Mouse (Mus musculus) frontal cortex, adult (tissue): ENCODE data around the gene Adtrp.

ENCODE experiments used
- ATAC-seq: cut with Nextera tagmentation; 2 replicates; pipeline ENCODE4 v1.9.2; 2017; ENCODE audit warnings: mild to moderate bottlenecking, moderate library complexity, mixed read lengths; ENCODE audit not compliant: low TSS enrichment

Adtrp gene

GRCm38 (mm10) chr13:41828296-41828754 lies 19.2 kb downstream of the Adtrp start:
- ATAC-seq: no peak

- ATAC-seq: peak; percentile 47
These were observed 19.9 kb downstream of the Adtrp start for GRCm38 (mm10) chr13:41827581-41827980.

DNA sequence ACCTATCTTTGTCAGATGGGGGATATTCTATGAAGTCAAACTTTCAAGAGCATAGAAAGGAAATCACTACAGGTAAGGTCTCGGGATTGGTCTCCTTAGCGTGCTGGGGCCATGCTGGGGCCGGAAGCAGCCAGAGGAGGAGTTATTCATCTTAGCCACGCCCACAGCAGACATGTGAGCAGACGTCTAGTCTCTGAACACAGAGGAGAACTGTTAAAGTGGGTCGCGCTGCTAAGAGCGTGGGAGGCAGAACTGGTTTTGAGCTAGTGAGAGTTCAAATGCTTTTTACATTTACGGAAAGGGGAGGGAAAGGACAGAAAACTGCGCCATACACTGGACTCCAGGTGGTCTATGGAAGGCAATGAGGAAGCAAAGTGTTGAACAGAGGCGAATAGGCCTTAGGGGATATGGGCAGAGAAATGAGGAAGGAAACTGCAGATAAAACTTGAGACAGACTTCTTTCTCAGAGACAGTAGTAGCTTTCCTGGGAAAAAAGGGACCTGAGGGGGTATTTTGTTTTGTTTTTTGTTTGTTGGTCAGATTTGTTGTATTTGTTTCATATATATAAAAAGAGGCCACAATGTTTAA lies 22.0 kb downstream of the Adtrp start:
- no peak for ATAC-seq

DNA sequence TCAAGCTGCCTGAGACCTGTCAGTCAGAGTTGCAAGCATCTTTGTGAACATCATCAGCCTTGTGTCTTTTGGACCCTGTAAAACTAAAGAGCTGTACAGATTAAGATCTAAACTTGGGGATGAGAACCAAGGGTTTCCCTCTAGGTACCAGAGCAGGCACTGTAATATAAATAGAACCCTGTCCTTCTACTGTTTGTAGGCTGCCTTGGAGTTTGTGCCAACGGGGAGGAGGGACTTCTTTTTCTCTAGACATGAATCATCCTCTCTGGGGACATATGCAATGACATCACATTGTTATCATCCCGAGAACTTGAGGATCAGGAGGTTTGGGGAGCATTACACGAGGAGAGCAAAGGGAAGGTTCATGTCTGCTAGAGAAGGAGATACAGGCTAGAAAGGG lies 24.4 kb downstream of the Adtrp start:
- ATAC-seq: peak; percentile 58

DNA sequence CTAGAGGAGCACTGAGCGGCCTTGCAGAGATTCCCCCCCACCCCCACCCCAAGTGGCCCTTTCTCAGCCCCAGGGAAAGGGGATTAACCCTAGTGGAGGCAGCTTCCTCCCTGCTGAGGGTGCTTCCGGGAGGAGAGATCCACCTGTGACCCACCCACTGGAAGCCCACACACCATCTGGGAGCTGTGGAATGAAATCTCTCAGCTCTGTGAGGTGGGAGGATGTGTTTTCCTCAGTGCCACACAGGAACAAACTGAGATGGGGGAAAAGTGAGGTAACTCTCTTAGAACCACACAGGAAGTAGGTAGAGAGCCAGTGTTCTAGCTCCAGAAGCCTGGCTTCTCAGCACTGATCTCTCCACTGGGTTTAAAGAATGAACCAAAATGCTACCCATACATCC lies 24.9 kb downstream of the Adtrp start:
- peak; percentile 77 for ATAC-seq

DNA sequence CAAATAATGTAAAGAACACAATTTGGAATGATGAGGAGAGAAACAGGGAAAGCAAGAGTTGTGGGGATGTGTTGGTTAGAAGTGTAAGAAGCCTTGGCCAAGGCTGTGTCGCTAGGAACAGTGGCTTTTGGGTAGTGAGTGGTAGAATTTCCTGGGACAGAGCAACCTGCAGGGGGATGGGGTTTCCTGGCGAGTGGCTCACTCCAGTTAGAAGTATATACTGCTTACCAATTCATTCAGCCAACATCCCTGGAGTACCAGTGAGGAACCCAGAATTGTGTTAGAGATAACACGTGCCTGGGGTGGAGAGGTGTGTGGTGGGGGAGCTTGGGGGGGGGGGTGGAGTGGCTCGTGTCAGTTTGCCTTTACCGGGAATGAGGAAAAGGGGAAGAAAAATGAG lies 25.4 kb downstream of the Adtrp start:
- ATAC-seq: no peak

DNA sequence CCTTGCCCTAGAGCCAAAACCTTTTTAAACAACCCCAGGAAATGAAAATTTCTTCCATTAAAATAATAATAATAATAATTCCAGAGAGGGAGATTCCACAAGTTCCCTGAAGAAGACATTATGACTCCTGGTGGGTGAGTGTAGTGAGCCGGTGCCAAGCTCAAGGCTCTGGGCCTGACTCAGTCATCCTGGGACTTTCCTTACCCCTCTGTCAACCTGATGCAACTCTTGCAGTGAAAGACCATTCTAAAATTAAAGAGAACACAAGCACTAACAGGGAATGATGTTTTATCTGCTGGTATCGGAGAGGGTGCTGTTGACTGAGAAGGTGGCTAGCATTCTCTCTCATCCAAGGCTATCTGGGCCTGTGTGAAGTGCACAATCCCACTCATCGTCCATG lies 26.5 kb downstream of the Adtrp start:
- no peak for ATAC-seq

DNA sequence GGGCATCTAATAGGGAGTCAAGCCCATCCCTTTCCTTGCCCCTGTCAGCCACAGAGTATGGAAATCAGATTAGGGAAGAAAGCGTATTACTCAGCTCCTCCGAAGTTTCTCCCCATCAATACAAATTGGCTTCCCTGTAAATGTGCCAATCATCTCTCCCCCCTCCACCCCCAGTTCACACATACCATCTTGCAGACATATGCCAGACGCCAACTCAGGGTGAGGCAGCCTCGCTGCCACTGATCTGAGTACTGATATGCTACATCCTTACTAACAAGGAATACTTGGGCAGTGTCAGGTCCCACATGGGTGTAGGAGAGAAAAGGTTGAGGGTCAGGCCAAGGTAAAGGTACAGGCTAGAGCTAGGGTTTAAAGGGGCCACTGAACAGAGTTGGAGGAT lies 27.6 kb downstream of the Adtrp start:
- ATAC-seq: peak; percentile 32; the same call in 1 of the 2 replicates

GRCm38 (mm10) chr13:41819484-41819883 lies 28.0 kb downstream of the Adtrp start:
- ATAC-seq: no peak

DNA sequence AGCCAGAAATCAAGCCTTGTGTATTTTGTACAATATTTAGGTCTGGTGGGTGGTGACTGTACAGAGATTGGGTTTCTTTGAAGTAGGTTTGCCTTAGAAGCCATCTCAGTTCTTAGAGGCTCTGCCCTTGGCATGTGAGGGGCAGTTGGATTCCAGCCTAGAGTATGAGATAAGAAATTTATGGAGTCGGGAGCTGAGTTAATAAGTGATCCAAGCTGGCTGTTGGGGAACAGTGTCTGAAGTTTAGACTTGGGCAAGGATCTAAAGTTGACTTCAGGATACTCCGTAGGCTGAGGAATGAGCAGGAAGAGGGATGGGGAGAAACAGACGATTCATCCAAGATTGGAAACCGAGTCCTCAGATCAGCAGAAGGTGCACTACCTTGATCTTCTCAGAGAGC lies 29.9 kb downstream of the Adtrp start:
- no peak for ATAC-seq

DNA sequence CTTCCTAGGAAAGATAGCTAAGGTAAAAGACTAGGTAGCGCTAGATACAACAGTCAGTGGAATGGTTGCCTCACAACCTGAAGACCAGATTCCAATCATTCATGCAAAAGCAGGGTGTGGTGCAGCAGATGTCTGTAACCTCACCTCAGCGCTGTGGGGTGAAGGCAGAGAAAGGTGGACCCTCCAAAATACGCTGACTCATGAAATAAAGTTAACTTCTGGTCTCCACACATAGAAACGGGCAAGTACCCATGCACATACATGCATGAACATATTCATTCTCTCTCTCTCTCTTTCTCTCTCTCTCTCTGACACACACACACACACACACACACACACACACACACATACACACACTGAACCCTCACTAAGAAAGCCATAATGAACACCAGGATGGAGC lies 30.8 kb downstream of the Adtrp start:
- no peak for ATAC-seq

- ATAC-seq: no peak
These were observed 36.7 kb downstream of the Adtrp start for GRCm38 (mm10) chr13:41810776-41811175.

GRCm38 (mm10) chr13:41807815-41808214 lies 39.7 kb downstream of the Adtrp start:
- ATAC-seq: peak; percentile 74

GRCm38 (mm10) chr13:41807300-41807699 lies 40.2 kb downstream of the Adtrp start:
- peak; percentile 39 for ATAC-seq

DNA sequence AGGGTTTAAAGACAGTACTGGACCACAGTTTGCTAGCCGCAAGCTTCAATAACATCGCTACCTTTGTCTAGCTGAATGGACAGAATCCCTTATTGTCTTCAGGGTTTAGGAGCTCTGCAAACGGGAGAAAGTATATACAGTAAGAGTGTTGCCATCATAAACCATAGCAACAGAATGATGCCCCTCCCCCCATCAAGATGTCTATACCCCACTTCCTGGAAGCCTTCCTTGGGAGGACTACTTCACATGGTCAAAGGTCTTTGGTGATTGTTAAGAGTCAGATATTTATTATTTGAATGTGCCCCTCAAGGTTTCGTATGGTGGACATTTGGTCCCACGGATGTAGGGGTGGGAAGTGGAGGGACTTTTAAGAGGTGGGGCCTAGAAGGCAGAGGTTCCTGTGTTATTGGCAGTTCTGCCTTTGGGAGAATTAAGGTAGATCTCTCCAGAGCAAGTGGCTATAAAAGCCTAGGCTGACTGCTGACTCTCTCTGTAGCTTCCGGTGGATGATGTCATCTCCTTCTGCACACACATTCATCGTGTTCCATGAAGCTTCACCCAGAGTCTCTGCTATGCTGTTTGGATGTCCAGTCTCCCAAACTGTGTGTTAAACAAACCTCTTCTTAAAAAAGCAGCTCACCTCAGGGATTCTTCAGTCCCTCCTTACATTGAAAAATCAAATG lies 42.2 kb downstream of the Adtrp start:
- no peak for ATAC-seq

GRCm38 (mm10) chr13:41803656-41804265 lies 43.7 kb downstream of the Adtrp start:
- no peak for ATAC-seq

DNA sequence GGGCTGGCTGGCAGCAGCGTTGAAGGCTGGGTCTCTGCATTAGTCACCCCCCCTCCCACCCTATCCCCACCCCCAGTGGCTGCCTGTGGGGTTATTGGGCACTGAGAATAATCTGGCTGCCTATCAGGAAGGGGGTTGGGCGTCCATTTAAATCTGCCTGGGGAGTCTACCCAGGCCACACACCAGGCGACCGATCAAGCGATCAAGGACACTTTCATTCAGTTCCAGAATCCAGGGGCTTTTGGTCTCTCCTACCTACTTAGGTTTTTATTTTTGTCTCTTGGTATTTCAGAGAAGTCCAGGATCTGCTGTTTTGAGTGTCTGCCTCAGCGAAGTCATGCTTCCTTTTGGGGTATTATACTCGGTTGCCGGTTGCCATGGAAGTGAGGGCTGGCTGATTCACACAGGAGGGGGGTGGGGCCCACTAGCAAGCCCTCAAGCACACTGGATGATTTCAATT lies 46.3 kb downstream of the Adtrp start:
- ATAC-seq: peak; percentile 96

DNA sequence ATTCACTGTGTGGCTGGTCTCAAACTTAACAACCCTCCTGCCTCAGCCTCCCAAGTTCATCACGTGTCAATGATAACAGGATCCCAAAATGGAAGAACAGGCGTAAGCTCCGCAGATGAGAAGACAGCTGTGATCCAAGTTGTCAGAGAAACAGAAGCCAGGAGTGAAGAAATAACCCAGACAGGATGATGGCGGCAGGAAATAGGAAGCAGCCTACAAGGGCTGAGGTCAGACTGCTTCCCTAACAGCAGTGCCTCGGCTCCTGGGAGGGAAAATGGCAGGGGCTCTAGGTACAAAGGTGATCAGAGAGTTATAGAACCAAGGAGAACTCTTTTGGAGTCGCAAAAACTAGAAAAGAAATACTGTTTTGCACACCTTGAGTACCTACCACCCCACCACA lies 54.6 kb downstream of the Adtrp start:
- ATAC-seq: no peak

DNA sequence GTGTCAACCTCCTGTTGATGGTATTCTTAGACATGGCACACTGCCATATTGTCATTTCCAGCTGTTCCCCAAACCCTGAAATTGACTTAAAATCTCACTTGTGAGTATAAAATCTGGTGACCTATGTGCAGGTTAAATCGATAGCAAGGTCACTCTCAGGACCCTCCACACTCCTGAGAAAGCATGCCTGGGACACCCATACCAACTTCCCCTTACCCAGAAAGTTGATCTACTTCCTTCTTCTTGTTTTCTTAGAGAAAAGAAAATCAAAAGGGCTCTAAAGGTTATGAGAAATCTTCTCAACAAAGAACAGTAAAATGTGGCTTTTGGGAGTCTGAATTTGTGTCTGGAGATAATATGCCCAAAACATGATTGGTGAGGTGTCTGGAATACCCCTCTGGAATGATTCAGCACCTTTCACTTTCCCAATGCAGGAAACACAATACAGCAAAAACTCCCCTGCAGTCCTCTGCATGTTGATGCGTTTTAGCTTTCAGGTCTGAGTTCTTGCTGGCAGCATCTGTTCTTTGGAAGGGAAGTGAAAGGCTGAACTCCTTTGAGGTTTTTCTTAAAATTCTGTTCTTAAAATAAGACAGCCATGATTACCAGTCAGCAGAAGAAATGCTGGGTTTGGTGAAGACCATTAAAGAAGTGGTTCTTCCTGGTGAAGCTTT lies 59.5 kb downstream of the Adtrp start:
- ATAC-seq: peak; percentile 80

DNA sequence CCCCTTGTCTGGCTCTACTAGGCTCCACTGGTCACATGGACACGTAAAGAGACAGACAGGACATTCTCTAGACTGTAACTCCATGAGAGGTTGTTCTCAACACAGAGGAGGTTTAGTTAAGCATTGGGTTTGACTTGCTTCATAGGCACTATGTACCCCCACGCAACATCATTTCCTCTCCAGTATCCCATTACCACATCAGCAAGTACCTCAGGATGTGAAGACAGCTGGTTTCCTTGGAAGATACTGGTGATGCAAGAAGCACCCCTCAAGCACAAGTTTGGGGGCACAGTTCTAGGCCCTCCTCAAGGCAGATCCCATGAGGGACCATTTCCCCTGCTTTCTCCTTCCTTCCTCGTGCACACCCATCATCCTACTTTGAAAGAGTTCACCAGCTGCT lies 60.8 kb downstream of the Adtrp start:
- ATAC-seq: no peak

DNA sequence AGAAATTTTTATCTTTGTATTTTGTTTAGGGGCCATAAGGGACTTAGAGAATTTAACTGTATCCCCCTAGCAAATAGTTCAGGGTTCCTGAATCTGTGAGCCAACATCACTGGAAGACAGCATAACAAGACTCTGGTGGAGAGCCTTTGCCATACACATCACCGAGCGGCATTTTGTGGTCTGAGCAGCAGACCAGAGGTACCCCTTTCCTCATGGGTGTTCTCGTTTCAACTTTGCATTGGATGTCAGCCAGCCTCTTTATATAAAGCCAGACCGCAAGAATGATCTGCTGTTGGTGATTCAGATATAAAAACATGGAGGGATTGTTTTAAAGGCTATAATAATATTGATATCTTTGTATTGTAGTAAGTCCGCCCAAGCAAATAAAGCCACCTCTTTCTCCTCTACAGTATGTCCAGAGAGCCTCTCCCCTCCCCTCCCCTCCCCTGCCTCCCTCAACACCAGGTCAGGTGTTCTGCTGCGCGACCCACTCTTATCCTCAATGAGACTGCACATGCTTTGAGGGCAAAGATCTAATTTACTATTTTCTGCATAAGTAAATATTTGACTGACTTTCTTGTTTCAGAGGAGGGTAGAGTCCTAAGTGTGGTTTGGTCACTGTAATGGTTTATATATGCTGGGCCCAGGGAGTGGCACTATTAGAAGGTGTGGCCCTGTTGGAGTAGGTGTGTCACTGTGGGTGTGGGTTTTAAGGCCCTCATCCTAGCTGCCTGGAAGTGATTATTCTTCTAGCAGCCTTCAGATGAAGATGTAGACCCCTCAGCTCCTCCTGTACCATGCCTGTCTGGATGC lies 62.4 kb downstream of the Adtrp start:
- ATAC-seq: no peak

- ATAC-seq: no peak
These were observed 67.2 kb downstream of the Adtrp start for GRCm38 (mm10) chr13:41780296-41780695.
